Mouse (Mus musculus): ENCODE measurements around the gene Thra. TPM values are rescaled to one million over a fixed set of nuclear protein-coding genes. Genes with fewer than 3 reads are reported as not detected.

Thra gene
- polyA plus RNA-seq, 1 experiment from 2014 or later = 32.4 TPM

DNA sequence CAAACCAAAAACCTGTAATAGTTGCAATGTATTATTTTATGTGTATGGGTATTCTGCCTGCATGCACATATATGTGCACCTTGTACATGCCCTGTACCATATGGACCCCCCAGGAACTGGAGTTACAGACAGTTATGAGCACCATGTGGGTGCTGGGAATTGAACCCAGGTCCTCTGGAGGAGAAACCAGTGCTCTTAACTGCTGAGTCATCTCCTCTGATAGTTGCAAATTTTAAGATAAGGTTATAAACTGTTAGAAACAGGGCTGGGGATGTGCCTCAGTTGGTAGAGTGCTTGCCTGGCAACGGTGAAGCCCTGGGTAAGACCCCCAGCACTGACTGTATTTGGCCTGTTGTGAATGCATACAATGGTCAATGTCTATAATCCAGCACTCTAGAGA lies 51.0 kb downstream of the Thra start:
- no peak for ATAC-seq
- 66% methylated on average over 1 of the region's 1 CpGs for WGBS

DNA sequence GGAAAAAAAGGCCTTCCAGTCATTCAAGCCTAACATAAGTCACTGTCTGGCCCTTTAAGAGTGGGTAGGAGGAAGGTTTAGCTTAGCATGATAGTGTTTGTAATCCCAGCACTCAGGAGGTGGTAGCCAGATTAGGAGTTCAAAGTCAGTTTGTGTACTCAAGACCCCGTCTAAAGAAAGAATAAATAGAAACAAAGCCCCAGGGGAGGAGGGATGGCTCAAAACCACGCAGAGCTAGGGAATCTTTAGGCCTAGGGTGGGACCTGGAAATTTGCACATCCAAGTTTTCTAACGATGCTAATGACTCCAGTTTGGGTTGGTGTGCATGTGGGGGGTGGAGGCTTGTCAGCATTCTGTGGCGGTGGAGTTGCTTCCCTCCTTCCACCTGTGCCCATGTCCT lies 51.6 kb downstream of the Thra start:
- Histone ChIP-seq H3K27me3 (replicated peaks; ENCODE audit: control insufficient read depth, insufficient read depth, low read length) (no peaks in the 10 kb centered on the region), H3K4me3 (ENCODE audit: low read depth, low read length) (no peak overlapping the region), H3K4me2 (replicated peaks; ENCODE audit: low read depth) (no peak overlapping the region), H3K4me1 (replicated peaks; ENCODE audit: control insufficient read depth, insufficient read depth, low read length) (no peaks in the 10 kb centered on the region), H3K27ac (ENCODE audit: low read depth, low read length) (no peak overlapping the region), H3K9ac (ENCODE audit: low read depth, low read length) (no peak overlapping the region), H3K9me3 (ENCODE audit: control insufficient read depth) (no peaks in the 10 kb centered on the region), H3K36me3 (ENCODE audit: control insufficient read depth, insufficient read depth) (no peaks in the 10 kb centered on the region)
- no peak for TF ChIP-seq CTCF (IDR thresholded peaks at IDR 0.05; ENCODE audit: low read depth)
- 21% methylated on average over 4 of the region's 4 CpGs for WGBS
- no peak for ATAC-seq

More for the DNA sequence above, 51.0 kb downstream of the Thra start:
- Histone ChIP-seq H3K4me3 (ENCODE audit: low read depth, low read length) (no peak overlapping the region), H3K27me3 (replicated peaks; ENCODE audit: control insufficient read depth, insufficient read depth, low read length) (no peaks in the 10 kb centered on the region), H3K9me3 (ENCODE audit: control insufficient read depth) (no peaks in the 10 kb centered on the region), H3K36me3 (ENCODE audit: control insufficient read depth, insufficient read depth) (no peaks in the 10 kb centered on the region), H3K4me2 (replicated peaks; ENCODE audit: low read depth) (no peak overlapping the region), H3K9ac (ENCODE audit: low read depth, low read length) (no peak overlapping the region), H3K4me1 (replicated peaks; ENCODE audit: control insufficient read depth, insufficient read depth, low read length) (0 out of 2 replicates have a peak, but pooled peaks cover under 1% of the 10 kb centered on the region), H3K27ac (ENCODE audit: low read depth, low read length) (no peak overlapping the region)
- TF ChIP-seq CTCF (IDR thresholded peaks at IDR 0.05; ENCODE audit: low read depth) = no peak

DNA sequence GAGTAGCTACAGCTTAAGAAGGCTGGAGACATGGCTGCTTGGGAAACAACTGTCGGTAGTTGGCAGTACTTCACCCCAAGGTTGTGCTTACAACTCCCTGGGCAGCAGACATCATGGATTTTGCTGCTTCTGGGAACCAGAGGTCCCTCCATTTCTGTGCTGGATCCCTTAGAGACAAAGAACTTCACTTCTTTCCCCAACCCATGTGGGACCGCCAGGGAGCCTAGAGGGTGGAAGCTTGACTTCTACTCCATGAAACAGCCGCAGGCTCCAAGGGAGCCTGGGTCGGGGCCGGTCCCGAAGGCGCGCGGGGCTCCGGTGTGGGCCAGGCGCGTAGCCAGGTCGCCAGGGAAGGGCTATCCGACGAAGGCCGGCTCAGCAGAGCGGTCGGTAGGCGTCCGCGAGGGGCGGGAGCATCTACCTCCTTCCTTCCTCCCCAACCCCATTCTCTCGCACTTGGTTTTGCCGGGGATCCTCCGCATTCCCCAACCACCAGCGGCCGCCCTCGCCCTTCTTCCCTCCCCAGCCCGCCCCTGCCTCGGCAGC lies 54.1 kb downstream of the Thra start:
- peak; percentile 50 for TF ChIP-seq CTCF (IDR thresholded peaks at IDR 0.05; ENCODE audit: low read depth)

DNA sequence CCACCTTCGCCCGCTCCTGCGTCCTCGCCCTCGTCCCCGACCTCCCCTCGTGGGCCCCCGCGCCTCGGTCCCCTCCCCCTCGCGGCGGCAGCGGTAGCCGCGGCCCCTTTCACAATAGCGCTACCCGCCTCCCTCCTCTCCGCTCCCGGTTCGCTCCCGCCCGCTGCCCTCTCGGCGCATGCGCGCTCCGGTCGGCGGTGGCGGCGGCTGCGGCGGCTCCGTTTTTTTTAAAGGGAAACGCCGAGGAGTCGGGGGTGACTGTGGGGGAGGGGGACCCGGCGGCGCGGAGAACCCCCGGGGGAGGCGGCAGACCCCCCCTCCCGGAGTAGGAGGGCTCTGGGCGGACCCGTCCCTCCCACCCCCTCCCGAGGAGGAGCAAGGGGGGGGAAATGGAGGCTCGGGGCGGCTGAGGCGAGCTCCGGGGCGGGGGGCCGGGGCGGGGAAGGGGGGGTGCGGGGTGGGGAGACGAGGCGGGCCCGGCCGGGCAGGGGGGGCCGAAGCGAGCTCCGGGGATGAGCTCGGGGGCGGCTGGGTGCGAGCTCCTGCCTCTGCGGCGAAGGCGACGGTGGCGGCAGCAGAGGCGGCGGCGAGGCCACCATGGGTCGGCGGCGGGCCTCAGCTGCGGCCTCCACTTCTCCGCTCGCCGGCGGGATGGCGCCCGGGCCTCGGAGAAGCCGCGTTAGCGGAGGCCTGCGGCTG lies 54.7 kb downstream of the Thra start, which contains the start of gene Msl1:
Msl1 (plus strand) TSS at position 502 of the 699 bp plus-strand sequence.
- Histone ChIP-seq H3K4me3 (ENCODE audit: low read depth, low read length) (peak within 1 kb of the TSS; percentile 85), H3K27ac (ENCODE audit: low read depth, low read length) (peak within 1 kb of the TSS; percentile 99), H3K9ac (ENCODE audit: low read depth, low read length) (peak within 1 kb of the TSS; percentile 94), H3K36me3 (ENCODE audit: control insufficient read depth, insufficient read depth) (peaks cover 10% of the 10 kb centered on the region; the same call in 1 of the 2 replicates), H3K4me1 (replicated peaks; ENCODE audit: control insufficient read depth, insufficient read depth, low read length) (no peaks in the 10 kb centered on the region), H3K9me3 (ENCODE audit: control insufficient read depth) (no peaks in the 10 kb centered on the region), H3K4me2 (replicated peaks; ENCODE audit: low read depth) (peak within 1 kb of the TSS; percentile 93), H3K27me3 (replicated peaks; ENCODE audit: control insufficient read depth, insufficient read depth, low read length) (no peaks in the 10 kb centered on the region)
- ATAC-seq = peak; percentile 71
- TF ChIP-seq CTCF (IDR thresholded peaks at IDR 0.05; ENCODE audit: low read depth) = peak; percentile 48; the same call in 1 of the 2 replicates
- WGBS = 2% methylated on average over 64 of the region's 89 CpGs

More for the DNA sequence above, 54.1 kb downstream of the Thra start:
- Histone ChIP-seq H3K27me3 (replicated peaks; ENCODE audit: control insufficient read depth, insufficient read depth, low read length) (no peaks in the 10 kb centered on the region), H3K4me1 (replicated peaks; ENCODE audit: control insufficient read depth, insufficient read depth, low read length) (no peaks in the 10 kb centered on the region), H3K4me3 (ENCODE audit: low read depth, low read length) (peak overlapping the region; percentile 85), H3K36me3 (ENCODE audit: control insufficient read depth, insufficient read depth) (peaks cover 6% of the 10 kb centered on the region; the same call in 1 of the 2 replicates), H3K9me3 (ENCODE audit: control insufficient read depth) (no peaks in the 10 kb centered on the region), H3K4me2 (replicated peaks; ENCODE audit: low read depth) (peak overlapping the region; percentile 93), H3K27ac (ENCODE audit: low read depth, low read length) (peak overlapping the region; percentile 99), H3K9ac (ENCODE audit: low read depth, low read length) (peak overlapping the region; percentile 94)
- under 1% methylated on average over 29 of the region's 30 CpGs for WGBS
- ATAC-seq = peak; percentile 61

DNA sequence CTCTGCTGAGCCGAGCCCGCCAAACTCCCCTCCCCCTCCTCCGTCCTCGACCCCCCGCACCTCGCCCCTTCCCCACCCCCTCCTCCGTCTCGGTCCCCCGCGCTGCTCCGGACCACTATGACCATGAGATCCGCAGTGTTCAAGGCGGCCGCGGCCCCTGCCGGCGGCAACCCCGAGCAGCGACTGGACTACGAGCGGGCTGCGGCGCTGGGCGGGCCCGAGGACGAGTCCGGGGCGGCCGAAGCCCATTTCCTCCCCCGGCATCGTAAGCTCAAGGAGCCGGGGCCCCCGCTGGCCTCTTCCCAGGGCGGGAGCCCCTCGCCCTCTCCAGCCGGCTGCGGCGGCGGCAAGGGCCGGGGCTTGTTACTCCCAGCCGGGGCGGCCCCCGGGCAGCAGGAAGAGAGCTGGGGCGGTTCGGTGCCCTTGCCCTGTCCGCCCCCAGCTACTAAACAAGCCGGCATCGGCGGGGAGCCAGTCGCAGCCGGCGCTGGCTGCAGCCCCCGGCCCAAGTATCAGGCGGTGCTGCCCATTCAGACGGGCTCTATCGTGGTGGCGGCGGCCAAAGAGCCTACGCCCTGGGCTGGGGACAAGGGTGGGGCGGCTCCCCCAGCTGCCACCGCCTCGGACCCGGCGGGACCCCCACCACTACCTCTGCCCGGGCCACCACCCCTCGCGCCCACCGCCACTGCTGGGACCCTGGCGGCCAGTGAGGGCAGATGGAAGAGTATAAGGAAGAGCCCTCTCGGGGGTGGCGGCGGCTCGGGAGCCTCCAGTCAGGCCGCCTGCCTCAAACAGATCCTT lies 55.5 kb downstream of the Thra start:
- Histone ChIP-seq H3K36me3 (ENCODE audit: control insufficient read depth, insufficient read depth) (peaks cover 18% of the 10 kb centered on the region; the same call in 1 of the 2 replicates), H3K9ac (ENCODE audit: low read depth, low read length) (peak overlapping the region; percentile 94), H3K9me3 (ENCODE audit: control insufficient read depth) (no peaks in the 10 kb centered on the region), H3K27ac (ENCODE audit: low read depth, low read length) (peak overlapping the region; percentile 99), H3K27me3 (replicated peaks; ENCODE audit: control insufficient read depth, insufficient read depth, low read length) (no peaks in the 10 kb centered on the region), H3K4me2 (replicated peaks; ENCODE audit: low read depth) (peak overlapping the region; percentile 93), H3K4me3 (ENCODE audit: low read depth, low read length) (peak overlapping the region; percentile 85), H3K4me1 (replicated peaks; ENCODE audit: control insufficient read depth, insufficient read depth, low read length) (no peaks in the 10 kb centered on the region)
- peak; percentile 41 for ATAC-seq
- WGBS = under 1% methylated on average over 50 of the region's 74 CpGs
- TF ChIP-seq CTCF (IDR thresholded peaks at IDR 0.05; ENCODE audit: low read depth) = peak; percentile 44
